Mouse (Mus musculus) intestine, embryonic 15.5 days (tissue): ENCODE measurements at regions not wholly inside any gene's neighbourhood (a gene's known extent, or its start where the extent isn't known, plus 50 kb on each side); places are given as distances from the start of the nearest gene placed in this dataset.
A peak's percentile ranks its signal among the peaks of the same experiment; 100 is the strongest.

Experiments
- ATAC-seq: fragments of 200-750 bp; cut with Nextera tagmentation; 2 replicates; pipeline ENCODE4 v1.8.0; 2017; ENCODE audit warnings: moderate TSS enrichment, moderate library complexity
- H3K27ac ChIP-seq: fragments of 300-500 bp; sonication (generic); 2 replicates; pipeline ENCODE4 v1.5.1; 2015; ENCODE audit warnings: mild to moderate bottlenecking, inconsistent platforms
- H3K27me3 ChIP-seq: fragments of 300-500 bp; sonication (generic); replicated peaks from 2 replicates; pipeline ENCODE4 v1.6.1; 2015; ENCODE audit warnings: inconsistent platforms
- H3K36me3 ChIP-seq: fragments of 300-500 bp; sonication (generic); 2 replicates; pipeline ENCODE4 v1.6.1; 2015; ENCODE audit warnings: inconsistent platforms
- H3K4me1 ChIP-seq: fragments of 300-500 bp; sonication (generic); replicated peaks from 2 replicates; pipeline ENCODE4 v1.6.1; 2015; ENCODE audit warnings: inconsistent platforms
- H3K4me2 ChIP-seq: fragments of 300-500 bp; sonication (generic); replicated peaks from 2 replicates; pipeline ENCODE4 v1.6.1; 2015; ENCODE audit warnings: mild to moderate bottlenecking, inconsistent platforms
- H3K4me3 ChIP-seq: fragments of 300-500 bp; sonication (generic); replicated peaks from 2 replicates; pipeline ENCODE4 v1.5.1; 2015; ENCODE audit warnings: inconsistent platforms
- H3K9ac ChIP-seq: fragments of 300-500 bp; sonication (generic); 2 replicates; pipeline ENCODE4 v1.6.1; 2015; ENCODE audit warnings: inconsistent platforms
- H3K9me3 ChIP-seq: fragments of 300-500 bp; sonication (generic); 2 replicates; pipeline ENCODE4 v1.6.1; 2016; ENCODE audit warnings: inconsistent platforms
- WGBS: fragments of 180-500 bp; shearing (Covaris S2); methylation state at CpG from one replicate; pipeline ENCODE4 v1.1.7; 2015; 5-methylcytosine and 5-hydroxymethylcytosine counted together

- ATAC-seq: no peak
- peaks cover 7% of the 10 kb centered on the region; the same call in 1 of the 2 replicates for H3K4me1 ChIP-seq
- no peaks in the 10 kb centered on the region for H3K27me3 ChIP-seq
These were observed 199.6 kb upstream of the Nabp1 start for GRCm38 (mm10) chr1:51677802-51678201.

GRCm38 (mm10) chr1:51671691-51672090, 193.5 kb upstream of the Nabp1 start:
- no peak overlapping the region for H3K4me2 ChIP-seq
- WGBS: 86% methylated on average over 1 of the region's 1 CpGs

More at GRCm38 (mm10) chr1:51677802-51678201, 199.6 kb upstream of the Nabp1 start:
- 39% methylated on average over 5 of the region's 5 CpGs for whole genome bisulfite sequencing
- Histone ChIP-seq H3K36me3 (no peaks in the 10 kb centered on the region), H3K27ac (no peak overlapping the region), H3K4me2 (no peak overlapping the region), H3K4me3 (no peak overlapping the region), H3K9ac (no peak overlapping the region), H3K9me3 (no peaks in the 10 kb centered on the region)

GRCm38 (mm10) chr1:51671287-51671686, 193.1 kb upstream of the Nabp1 start:
- Histone ChIP-seq H3K27ac (no peak overlapping the region), H3K4me3 (no peak overlapping the region), H3K9me3 (no peaks in the 10 kb centered on the region), H3K4me1 (no peaks in the 10 kb centered on the region), H3K9ac (no peak overlapping the region), H3K36me3 (no peaks in the 10 kb centered on the region), H3K4me2 (no peak overlapping the region), H3K27me3 (no peaks in the 10 kb centered on the region)
- 0 out of 2 replicates have a peak, but pooled peaks have one; percentile 34 for ATAC-seq
- WGBS: 54% methylated on average over 3 of the region's 3 CpGs

More at GRCm38 (mm10) chr1:51671691-51672090, 193.5 kb upstream of the Nabp1 start:
- H3K9ac ChIP-seq: no peak overlapping the region
- H3K4me3 ChIP-seq: no peak overlapping the region
- H3K9me3 ChIP-seq: no peaks in the 10 kb centered on the region
- no peaks in the 10 kb centered on the region for H3K36me3 ChIP-seq
- H3K4me1 ChIP-seq: no peaks in the 10 kb centered on the region
- H3K27ac ChIP-seq: no peak overlapping the region
- no peak for ATAC-seq
- H3K27me3 ChIP-seq: no peaks in the 10 kb centered on the region

GRCm38 (mm10) chr1:51670009-51670408, 191.8 kb upstream of the Nabp1 start:
- Histone ChIP-seq H3K4me3 (no peak overlapping the region), H3K27ac (no peak overlapping the region), H3K27me3 (no peaks in the 10 kb centered on the region), H3K36me3 (no peaks in the 10 kb centered on the region), H3K9ac (no peak overlapping the region), H3K4me1 (no peaks in the 10 kb centered on the region), H3K4me2 (no peak overlapping the region), H3K9me3 (no peaks in the 10 kb centered on the region)
- 58% methylated on average over 3 of the region's 3 CpGs for WGBS
- no peak for ATAC-seq

GRCm38 (mm10) chr1:51668881-51669280, 190.7 kb upstream of the Nabp1 start:
- H3K4me1 ChIP-seq: no peaks in the 10 kb centered on the region
- no peak overlapping the region for H3K4me3 ChIP-seq
- no peaks in the 10 kb centered on the region for H3K27me3 ChIP-seq
- no peaks in the 10 kb centered on the region for H3K36me3 ChIP-seq
- no peaks in the 10 kb centered on the region for H3K9me3 ChIP-seq
- H3K27ac ChIP-seq: no peak overlapping the region
- H3K9ac ChIP-seq: no peak overlapping the region
- no peak overlapping the region for H3K4me2 ChIP-seq
- no peak for ATAC-seq

- 92% methylated on average over 1 of the region's 1 CpGs for WGBS
- no peaks in the 10 kb centered on the region for H3K27me3 ChIP-seq
- no peak overlapping the region for H3K4me3 ChIP-seq
- no peak overlapping the region for H3K9ac ChIP-seq
- no peak overlapping the region for H3K4me2 ChIP-seq
- ATAC-seq: no peak
- no peak overlapping the region for H3K27ac ChIP-seq
- H3K9me3 ChIP-seq: no peaks in the 10 kb centered on the region
- no peaks in the 10 kb centered on the region for H3K4me1 ChIP-seq
- H3K36me3 ChIP-seq: no peaks in the 10 kb centered on the region
These were observed 182.3 kb upstream of the Nabp1 start for GRCm38 (mm10) chr1:51660531-51660930.

GRCm38 (mm10) chr1:51657203-51657602, 179.0 kb upstream of the Nabp1 start:
- Histone ChIP-seq H3K27ac (no peak overlapping the region), H3K9me3 (no peaks in the 10 kb centered on the region), H3K27me3 (no peaks in the 10 kb centered on the region), H3K4me3 (no peak overlapping the region), H3K36me3 (no peaks in the 10 kb centered on the region), H3K4me1 (no peaks in the 10 kb centered on the region), H3K4me2 (no peak overlapping the region), H3K9ac (no peak overlapping the region)
- no peak for ATAC-seq
- WGBS: 77% methylated on average over 4 of the region's 4 CpGs

- Histone ChIP-seq H3K4me3 (no peak overlapping the region), H3K4me1 (no peaks in the 10 kb centered on the region), H3K9ac (no peak overlapping the region), H3K36me3 (no peaks in the 10 kb centered on the region), H3K9me3 (no peaks in the 10 kb centered on the region), H3K4me2 (no peak overlapping the region), H3K27ac (no peak overlapping the region), H3K27me3 (no peaks in the 10 kb centered on the region)
- 39% methylated on average over 3 of the region's 3 CpGs for WGBS
- no peak for ATAC-seq
These were observed 172.4 kb upstream of the Nabp1 start for GRCm38 (mm10) chr1:51650653-51650995.

GRCm38 (mm10) chr1:51649963-51650652, 171.9 kb upstream of the Nabp1 start:
- Histone ChIP-seq H3K4me3 (no peak overlapping the region), H3K4me1 (no peaks in the 10 kb centered on the region), H3K9ac (no peak overlapping the region), H3K4me2 (no peak overlapping the region), H3K27ac (no peak overlapping the region), H3K9me3 (no peaks in the 10 kb centered on the region), H3K36me3 (no peaks in the 10 kb centered on the region), H3K27me3 (no peaks in the 10 kb centered on the region)
- 51% methylated on average over 4 of the region's 4 CpGs for WGBS
- no peak for ATAC-seq

- Histone ChIP-seq H3K4me2 (no peak overlapping the region), H3K36me3 (no peaks in the 10 kb centered on the region), H3K4me3 (no peak overlapping the region), H3K9me3 (no peaks in the 10 kb centered on the region), H3K27me3 (no peaks in the 10 kb centered on the region), H3K9ac (no peak overlapping the region), H3K4me1 (no peaks in the 10 kb centered on the region), H3K27ac (no peak overlapping the region)
- ATAC-seq: no peak
- 82% methylated on average over 2 of the region's 2 CpGs for WGBS
These were observed 169.7 kb upstream of the Nabp1 start for GRCm38 (mm10) chr1:51647955-51648354.

GRCm38 (mm10) chr1:51644399-51644798, 166.2 kb upstream of the Nabp1 start:
- ATAC-seq: no peak
- Histone ChIP-seq H3K27ac (no peak overlapping the region), H3K36me3 (no peaks in the 10 kb centered on the region), H3K9ac (no peak overlapping the region), H3K4me3 (no peak overlapping the region), H3K4me1 (no peaks in the 10 kb centered on the region), H3K27me3 (no peaks in the 10 kb centered on the region), H3K9me3 (no peaks in the 10 kb centered on the region), H3K4me2 (no peak overlapping the region)
- WGBS: 28% methylated on average over 2 of the region's 2 CpGs

GRCm38 (mm10) chr1:51643640-51644039, 165.4 kb upstream of the Nabp1 start:
- no peaks in the 10 kb centered on the region for H3K9me3 ChIP-seq
- H3K4me1 ChIP-seq: no peaks in the 10 kb centered on the region
- H3K4me3 ChIP-seq: no peak overlapping the region
- no peaks in the 10 kb centered on the region for H3K27me3 ChIP-seq
- H3K27ac ChIP-seq: no peak overlapping the region
- no peaks in the 10 kb centered on the region for H3K36me3 ChIP-seq
- H3K9ac ChIP-seq: no peak overlapping the region
- WGBS: 28% methylated on average over 3 of the region's 3 CpGs
- no peak for ATAC-seq
- H3K4me2 ChIP-seq: no peak overlapping the region

- ATAC-seq: no peak
- no peaks in the 10 kb centered on the region for H3K4me1 ChIP-seq
- WGBS: 43% methylated on average over 6 of the region's 6 CpGs
- H3K9ac ChIP-seq: no peak overlapping the region
- H3K4me2 ChIP-seq: no peak overlapping the region
- H3K4me3 ChIP-seq: no peak overlapping the region
- H3K9me3 ChIP-seq: no peaks in the 10 kb centered on the region
- H3K27ac ChIP-seq: no peak overlapping the region
- no peaks in the 10 kb centered on the region for H3K27me3 ChIP-seq
- H3K36me3 ChIP-seq: no peaks in the 10 kb centered on the region
These were observed 160.5 kb upstream of the Nabp1 start for GRCm38 (mm10) chr1:51638519-51639302.
